Mouse (Mus musculus) embryo, embryonic 10.5 days (tissue): ENCODE results near the gene Dlec1.

Source experiments
- DNase-seq: peaks from one replicate; pipeline ENCODE4 v3.0.0-alpha.2; 2015; ENCODE audit warnings: low spot score

Gene Dlec1

DNA sequence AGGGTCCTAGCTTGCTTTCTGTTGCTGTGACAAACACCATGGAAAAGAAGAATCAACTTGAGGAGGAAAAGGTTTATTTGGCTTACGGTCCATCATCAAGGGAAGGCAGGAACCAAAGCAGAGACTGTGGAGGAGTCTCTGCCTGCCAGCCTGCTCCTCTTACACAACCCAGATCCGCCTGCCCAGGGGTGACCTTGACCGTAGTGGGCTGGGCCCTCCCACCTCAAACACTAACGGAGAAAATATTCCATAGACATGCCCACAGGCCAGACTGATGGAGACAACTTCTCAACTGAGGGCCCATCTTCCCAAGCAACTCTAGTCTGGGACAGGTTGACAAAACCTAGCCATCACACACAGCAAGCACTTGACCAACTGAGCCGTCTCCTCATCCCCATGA, 39.8 kb downstream of the Dlec1 start:
- DNase-seq = no peak

DNA sequence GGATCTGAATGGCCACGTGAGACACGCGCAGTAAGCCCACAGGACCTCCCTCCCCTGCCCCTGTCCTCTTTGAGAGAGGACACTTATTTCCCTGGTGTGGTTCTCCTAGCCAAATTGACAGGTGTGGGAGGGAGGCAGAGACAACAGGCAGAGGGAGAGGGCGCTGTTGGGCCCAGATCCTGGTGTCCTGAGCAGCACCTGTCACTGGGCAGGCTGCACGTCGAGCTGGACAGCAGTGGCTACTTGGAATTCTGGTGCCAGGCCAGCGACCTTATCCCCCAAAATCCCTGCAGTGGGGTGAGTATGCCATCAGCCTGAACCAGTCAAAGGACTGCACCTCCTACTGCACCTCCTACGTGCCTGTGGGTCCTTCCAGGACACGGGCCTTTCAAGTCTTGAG, 41.1 kb downstream of the Dlec1 start:
- DNase-seq = no peak

DNA sequence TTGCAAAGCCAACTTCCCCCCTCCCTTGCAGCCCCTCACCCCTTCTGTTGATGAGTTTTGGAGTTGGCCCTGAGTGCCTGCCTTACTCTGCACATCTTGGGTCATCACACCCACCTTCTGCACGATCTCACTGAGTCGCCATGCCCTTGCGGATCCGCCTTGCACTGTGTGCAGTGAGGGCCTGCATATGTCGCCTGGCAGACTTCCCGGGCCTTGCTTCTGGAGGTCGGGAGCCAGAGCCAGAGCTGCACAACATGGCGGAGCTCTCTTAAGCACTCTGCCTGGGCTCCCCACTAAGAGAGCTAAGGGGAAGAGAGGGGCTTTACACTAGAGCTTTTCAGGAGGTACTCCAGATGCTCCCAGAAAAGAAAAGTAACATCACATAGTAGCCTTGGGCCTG, 42.4 kb downstream of the Dlec1 start:
- DNase-seq = no peak

DNA sequence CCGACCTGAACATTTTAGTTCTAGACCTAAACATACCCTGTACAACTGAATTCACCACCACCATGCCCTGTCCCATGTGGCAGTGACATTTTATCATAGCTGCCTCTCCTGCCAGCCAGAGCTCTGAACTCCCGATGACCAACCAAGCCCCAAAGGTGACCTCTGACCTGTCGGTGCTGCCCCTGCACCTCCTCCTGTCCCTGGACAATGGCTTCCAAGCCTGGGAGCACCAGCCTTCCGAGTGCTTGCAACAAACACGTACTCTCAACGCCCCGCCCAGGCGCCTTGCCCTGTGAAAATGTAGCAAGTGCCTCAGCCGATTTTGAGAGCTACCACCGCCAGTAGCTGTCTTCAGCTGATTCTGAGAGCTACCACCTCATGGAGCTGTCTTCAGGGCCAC, 42.9 kb downstream of the Dlec1 start:
- no peak for DNase-seq

DNA sequence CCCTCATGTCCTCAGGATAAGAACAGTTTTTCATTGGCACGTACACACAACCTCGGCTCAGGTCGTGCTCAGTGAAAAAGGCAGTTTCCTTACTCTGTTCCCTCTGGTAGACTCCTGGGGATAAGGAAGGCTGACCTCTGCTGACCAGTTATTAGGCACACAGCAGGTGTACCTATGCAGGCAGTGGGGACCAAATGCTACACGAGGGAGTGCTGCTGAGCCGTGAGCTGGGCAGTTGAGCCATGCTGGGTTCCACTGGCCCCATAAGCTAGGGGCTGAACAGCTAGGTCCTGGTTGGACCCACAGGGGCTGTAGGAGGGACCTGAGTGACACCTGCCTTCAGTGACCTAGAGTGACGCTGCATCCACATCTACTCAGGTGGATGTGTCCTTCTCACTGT, 43.4 kb downstream of the Dlec1 start:
- no peak for DNase-seq

DNA sequence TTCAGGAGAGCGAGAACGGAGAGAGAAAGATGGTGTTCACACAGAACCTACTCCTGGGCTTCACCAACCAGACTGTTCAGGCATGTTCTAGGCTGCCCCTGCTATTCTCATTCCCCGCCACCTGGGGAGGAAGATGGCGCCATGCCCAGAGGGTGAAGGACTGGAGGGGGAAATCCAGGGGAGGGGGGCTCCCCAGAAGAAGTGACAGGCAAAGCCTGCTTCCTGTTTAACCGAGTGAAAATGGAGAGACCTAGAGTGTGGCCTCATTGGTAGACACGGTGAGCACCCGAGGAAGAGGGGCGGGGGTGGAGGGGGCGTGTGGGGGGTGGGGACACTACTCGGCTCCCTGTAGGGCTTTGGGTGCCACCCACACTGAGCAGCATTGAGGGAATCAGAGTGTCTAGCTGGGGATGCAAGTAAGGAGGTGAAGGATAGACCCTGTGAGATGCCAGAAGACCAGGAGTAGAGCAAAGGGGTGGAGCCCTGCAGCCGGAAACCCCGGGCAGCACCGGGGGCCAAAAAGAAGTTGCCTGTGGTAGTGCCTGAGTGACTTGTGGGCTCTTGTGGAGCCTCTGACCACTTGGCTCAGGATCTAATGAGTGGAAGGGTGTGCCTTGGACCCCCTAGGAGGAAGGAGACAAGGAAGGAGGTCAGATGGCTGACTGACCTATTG, 44.0 kb downstream of the Dlec1 start:
- no peak for DNase-seq

DNA sequence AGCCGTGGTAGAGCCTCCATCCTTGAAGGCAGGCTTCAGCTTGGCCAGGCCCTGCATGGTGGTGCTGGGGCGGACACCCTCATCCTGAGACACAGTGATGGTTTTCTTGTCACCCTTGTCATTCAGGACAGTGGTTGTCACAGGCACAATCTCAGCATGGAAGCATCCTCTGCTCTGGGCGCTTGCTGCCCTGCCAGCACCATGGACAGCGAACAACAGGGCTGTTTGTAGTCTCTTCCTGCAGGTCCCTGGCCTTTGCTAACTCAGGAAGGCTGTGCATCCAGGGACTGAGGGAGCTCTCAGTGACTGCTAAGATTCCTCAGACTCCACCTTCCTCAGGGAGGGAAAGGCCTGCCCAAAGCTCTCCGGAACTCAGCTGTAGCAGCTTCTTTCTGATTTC, 47.3 kb downstream of the Dlec1 start:
- peak; percentile 81 for DNase-seq

DNA sequence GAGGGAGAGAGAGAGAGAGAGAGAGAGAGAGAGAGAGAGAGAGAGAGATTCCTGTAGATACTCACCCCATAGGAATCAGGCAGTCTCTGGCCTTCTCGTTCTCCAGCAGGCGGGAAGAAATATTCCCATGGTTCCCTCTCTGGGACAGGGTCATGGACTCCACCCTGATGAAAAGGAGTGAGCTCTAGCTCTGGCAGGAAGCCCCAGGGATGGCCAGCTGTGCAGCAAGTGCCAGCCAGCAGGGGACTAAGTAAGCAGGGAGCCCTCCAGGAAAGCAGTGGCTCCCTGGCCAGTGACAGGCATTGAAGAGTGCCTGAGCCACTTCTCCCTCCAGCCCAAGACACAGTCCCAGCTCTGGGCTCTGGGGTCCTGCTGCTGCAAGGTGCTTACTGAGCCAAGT, 49.5 kb downstream of the Dlec1 start:
- no peak for DNase-seq

DNA sequence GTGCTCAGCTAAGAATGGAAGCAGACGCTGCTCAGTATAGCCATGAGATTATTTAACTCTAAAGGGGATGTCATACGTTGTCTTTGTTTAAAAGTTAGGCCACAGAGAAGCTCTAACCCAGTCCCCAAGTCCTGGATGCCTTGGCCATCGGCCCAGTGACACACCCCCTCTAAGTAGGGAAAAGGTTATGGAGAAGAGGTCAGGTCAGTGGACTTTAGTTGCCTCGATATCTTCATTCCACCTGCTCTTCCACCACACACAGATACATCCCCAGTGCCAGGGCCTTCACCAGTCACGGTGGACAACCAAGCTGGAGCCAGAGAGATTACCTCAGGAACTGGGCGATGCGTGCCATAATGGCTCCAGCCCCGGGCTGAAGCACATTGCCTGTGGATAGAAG, 53.1 kb downstream of the Dlec1 start:
- no peak for DNase-seq

DNA sequence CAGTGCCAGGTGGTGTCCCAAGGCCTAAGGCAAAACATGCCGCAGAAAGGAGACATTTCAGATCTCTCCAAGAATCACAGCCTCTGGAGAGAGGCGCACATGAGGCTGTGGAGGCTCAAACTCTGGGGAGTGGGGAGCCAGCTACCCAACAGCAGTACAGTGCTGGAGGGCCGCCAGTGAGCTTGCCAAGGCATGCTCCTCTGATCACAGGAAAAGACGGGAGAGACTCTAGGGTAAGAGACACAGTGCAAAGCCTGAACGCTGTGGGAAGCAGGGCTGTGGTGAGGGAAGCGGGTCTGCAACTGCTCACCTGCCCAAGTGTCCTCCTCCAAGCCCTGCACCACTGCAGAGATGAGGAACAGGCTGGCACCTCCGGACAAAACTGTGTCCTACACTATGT, 53.5 kb downstream of the Dlec1 start:
- no peak for DNase-seq

DNA sequence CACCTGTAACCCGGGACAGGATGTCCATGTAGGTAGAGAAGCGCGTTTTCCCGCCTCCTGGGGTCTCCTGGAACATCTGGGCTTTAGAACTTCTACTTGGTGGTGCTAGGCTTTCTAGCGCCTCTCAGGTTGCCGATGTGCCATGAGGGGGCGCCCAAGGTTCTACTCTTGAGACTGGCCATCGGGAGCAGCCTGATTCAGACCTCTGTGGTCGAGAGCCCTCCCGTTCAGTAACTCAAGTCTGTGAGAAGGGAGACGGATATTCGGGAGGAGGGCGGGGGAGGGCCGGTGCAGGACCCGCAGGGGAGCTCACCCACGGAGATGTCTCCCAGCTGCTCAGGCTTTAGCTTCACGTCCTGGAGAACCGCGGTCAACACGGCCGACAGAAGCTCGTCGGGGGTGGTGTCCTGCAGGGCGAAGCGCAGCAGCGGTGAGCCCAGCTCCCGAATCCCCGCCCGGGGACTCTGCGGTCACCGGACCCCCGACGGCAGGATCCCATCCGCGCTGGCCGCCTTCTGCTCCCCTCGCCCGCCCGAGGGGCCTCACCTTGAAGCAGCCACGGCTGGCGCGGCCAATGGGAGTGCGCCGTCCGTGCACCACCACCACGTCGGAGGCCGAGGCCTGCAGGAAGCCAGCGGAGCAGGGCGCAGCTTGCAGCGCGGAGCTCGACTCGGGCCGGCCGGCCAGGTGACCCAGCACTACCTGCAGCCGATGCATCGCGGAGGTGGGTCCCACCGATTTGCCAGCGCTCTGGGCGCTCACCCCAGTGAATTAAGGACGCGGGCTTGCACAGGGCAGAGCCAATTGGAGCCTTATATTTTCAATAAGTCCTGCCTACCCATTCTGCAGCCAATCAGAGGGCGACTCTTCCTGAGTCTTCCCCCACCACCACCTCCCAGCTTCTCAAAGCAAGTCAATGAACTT, 54.3 kb downstream of the Dlec1 start, which contains the start of gene Acaa1b:
TSS of gene Acaa1b (minus strand) at position 816 of the 924 bp plus-strand sequence.
- peak; percentile 92 for DNase-seq

DNA sequence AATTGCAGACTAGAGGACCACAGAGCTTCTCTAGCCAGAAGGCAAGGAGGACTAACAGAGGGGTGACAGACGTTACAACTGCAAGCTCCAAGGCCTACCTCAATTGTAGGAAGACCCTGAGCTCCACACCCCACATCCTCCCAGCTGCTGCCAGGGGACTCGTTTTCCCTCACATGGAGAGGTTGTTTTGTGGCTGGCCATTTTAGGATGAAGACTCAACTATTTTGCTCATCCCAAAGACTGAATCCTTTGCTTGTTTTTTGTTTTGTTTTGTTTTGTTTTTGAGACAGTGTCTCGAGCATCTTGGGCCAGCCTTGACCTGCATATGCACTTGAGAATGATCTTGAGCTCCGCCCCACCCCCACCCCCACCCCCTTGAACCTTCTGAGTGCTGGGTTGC, 56.6 kb downstream of the Dlec1 start, which contains the start of gene Gm47289:
TSS of gene Gm47289 (plus strand) at position 301 of the 400 bp plus-strand sequence.
- DNase-seq = no peak

DNA sequence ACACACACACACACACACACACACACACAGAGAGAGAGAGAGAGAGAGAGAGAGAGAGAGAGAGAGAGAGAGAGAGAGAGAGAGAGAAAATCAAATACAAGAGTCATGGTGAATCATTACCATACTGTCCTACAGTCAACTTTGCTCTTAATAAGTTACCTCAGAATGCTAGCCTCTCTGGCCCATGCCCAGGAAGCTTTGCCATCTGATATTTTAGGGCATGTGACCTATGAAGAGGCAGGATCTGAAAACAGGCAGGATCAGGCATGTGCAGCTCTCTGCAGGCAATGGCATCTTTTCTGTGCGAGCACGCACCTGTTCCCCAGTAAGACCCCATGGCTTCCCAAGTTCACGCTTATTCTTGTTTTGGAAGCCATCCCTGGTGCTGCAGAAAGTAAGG, 58.4 kb downstream of the Dlec1 start:
- no peak for DNase-seq

DNA sequence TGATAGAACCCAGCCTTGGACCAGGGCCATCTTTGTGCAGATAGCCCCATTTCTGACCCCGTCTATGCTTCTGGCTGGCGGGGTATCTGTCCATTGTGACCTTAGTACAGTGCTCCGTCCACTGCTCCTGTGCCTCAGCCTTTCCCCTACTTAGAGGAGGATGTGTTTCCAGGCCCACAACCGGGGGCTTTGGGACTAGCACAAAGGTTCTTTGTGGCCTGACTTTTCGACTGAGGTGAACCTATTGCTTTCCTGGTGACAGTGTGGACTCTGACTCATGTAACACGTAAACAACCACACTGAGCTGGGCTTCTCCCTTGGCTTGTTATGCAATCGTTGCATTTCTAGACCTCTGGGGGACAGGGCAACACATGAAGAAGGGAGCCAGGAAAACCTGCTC, 62.5 kb downstream of the Dlec1 start:
- DNase-seq = no peak

DNA sequence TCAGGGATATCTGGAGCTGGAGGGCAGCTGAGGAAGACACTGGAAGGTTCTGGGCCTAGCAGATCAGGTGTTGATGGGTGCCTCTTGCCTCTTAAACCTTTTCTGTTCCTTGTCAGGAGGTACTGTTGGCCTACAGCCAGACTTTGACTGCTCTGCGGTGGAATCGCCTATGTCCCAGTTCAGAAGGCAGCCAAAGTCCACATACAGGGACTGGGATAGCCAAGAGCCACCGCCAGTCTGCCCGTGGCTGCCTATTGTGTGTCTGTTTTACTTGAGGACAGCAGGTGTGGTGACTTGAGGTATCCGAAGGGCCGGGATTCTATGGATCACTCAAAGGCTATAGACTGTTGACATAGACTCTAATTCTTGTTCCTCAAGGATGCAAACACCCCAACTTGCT, 63.3 kb downstream of the Dlec1 start:
- DNase-seq = no peak

DNA sequence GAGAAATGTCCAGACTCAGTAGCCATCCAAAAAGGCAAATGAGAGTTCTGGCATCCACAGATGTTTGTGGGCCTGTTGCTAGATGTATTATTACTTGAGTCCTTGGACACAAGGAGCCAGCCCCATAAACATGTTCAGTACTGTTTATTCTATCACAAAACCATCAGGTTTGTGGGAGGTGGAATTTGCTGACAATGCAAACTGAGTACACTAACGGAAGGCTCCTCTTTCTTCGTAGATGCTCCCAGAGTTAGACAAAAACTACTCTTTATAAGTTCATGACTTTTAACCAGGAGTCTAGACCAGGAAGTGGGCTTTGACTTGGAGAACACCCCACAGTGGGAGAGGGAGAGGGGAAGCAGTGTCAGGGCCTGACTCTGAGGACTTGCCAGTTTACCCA, 65.3 kb downstream of the Dlec1 start:
- no peak for DNase-seq

DNA sequence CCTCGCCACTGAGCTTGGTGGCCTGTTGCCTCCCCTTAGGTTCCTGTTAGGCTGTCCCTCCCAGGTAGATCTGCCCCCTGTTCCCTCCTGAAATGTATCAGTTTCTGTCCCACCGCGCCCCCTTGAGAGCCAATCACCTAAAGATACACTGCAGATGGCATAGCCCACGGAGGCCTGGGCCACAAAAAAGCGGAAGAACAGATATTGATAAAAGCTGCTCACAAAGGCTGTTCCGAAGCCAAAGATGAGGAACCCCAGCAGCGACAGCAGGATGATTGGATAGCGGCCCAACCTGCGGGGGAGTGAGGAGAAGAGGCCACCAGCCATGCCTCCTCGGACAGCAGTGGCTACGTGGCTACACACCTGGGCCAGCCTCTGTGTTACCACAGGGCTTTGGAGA, 77.0 kb downstream of the Dlec1 start:
- DNase-seq = no peak

DNA sequence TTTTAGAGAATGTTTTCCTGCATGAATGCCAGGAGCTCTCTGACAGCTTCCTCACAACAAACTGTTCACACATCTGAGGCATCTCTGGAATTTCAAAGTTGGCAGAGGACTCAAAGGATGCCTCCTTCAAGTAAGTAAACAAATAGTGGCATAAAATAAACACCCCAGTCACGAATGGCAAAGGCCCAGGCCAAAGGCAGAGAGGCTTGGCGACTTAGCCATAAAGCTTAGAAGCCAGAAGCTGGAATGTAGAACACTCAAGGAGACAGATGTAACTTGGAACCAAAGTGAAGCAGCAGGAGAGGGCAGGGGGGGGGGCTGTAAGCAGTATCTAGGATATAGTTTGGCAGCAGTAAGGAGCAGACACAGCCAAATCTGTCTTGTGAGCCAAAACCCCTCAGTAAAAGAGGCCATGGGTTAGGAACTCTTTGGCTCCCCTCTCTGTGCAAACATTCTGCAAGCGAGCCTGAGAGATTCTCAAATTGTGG, 79.0 kb downstream of the Dlec1 start:
- no peak for DNase-seq

DNA sequence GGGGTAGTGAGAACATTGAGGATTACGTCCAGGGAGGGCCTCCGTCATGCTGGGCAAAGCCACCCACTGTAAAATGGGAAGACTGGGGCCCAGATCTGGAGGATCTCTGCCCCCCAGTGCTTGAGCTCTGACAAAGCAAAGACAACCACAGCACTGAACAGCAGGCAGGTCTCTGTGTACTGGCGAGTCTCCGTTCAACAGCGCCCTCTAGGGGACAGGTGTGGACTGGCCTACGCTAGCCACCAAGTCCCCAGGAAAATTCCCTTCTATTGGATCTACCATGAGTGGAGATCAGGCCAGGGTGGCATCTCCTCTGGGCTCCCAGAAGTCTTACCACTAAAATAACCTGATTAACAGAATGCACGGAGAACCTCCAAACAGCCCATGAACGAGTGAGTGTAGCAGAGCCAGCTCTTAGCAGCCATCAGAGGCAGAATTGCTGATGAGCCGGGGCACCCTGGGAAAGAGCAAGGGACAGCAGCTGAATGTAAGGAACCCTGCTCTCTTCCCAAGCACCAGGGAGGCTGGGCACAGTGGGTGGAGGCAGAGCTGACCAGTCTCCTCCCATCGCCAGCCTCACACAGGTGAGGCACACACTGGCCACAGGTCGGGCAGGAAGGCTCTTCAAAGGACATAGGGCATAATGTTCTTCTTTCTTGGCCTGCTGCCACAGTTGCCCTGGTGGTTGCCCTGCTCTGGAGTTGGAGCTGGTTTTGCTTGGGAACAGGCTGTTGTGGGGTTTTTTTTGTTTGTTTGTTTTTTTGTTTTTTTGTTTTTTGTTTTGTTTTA, 90.1 kb downstream of the Dlec1 start:
- peak; percentile 31 for DNase-seq
